Mouse (Mus musculus) adrenal gland, postnatal 25 days (tissue): Measurements from ENCODE around the gene Gm9513. TPM values are rescaled to one million over a fixed set of nuclear protein-coding genes. Genes with fewer than 3 reads are reported as not detected.

Experiments used
- DNase-seq: peaks from one replicate; pipeline ENCODE4 v3.0.0; 2021; ENCODE audit warnings: mixed read lengths
- long read RNA-seq: library from polyadenylated mRNA; stranded (forward); transcript quantifications from one replicate; pipeline ENCODE4 v2.0.0, GENCODE M21; 2021
- total RNA-seq: library from RNA; stranded (reverse); gene quantifications from 2 replicates; pipeline ENCODE4 v1.2.3, GENCODE M21; 2021

Gm9513 gene
- not detected in 2 replicates for total RNA-seq
- long read RNA-seq = 0 reads

GRCm38 (mm10) chr9:36475338-36475737 is at the start of gene Gm9513:
Gm9513 (plus strand) TSS chr9:36475638.
- no peak for DNase-seq

GRCm38 (mm10) chr9:36431584-36431983 is 43.9 kb upstream of the Gm9513 start, which contains the start of gene Gm7257:
Gm7257 (plus strand) TSS chr9:36431884.
- no peak for DNase-seq

DNA sequence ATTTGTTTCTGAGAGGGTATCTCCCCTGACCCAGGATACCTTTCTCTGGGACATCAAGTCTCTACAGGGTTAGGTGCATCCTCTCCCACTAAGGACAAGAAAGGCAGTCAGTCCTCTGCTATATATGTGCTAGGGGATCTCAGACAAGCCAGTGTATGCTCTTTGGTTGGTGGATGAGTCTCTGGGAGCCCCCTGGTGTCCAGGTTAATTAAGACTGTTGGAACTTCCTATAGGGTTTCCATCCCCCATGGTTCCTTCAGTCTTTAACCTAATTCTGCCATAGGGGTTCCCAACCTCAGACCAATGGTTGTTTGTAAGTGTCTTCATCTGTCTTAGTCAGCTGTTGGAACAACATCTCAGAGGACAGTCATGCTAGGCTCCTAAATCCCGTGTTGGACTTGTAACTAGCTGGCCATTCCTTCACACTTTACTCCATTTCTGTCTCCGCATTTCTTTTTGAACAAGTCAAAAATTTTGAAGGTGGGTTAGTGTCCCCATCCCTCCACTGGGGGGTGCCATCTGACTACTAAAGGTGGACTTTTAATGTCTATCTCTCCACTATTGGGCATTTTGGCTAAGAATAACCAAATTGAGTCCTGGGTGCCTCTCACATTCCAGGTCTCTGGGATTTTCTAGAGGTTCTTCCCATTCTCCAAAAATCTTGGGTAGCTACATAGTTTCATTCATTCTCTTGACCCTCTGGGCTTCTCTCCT is 40.2 kb upstream of the Gm9513 start:
- no peak for DNase-seq

DNA sequence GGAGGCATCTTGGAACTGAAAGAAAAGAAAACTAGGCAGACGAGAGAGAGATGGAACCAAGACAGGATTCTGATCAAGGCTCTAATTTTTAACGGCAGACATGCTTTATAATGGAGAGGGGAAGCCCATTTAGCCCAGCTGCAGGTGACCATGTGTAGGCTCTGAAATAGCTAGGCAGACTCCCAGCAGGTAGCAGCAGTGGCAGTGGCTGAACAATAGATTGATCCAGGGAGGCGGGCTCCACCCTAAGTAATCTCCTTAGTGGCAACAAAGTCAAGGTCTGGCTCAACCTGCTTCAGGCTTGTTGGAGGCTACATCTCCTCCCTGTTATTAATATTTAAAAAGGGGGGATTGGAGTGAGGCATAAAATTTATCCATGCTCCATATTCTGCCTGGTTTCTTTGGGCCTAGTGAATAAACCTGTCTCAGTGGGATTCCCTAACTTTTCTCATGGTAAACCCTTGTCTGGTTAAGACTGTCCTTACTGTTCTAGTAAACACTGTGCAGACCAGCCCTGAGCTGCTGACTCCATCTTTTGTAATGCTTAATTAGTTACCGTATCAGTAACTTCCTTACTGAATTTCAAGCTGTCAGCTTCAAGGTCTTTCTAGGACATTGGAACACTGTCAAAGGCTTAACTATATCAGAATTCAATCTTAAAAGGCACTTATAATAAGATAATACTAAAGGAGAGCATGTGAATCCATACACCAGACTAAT is 19.2 kb downstream of the Gm9513 start:
- no peak for DNase-seq

DNA sequence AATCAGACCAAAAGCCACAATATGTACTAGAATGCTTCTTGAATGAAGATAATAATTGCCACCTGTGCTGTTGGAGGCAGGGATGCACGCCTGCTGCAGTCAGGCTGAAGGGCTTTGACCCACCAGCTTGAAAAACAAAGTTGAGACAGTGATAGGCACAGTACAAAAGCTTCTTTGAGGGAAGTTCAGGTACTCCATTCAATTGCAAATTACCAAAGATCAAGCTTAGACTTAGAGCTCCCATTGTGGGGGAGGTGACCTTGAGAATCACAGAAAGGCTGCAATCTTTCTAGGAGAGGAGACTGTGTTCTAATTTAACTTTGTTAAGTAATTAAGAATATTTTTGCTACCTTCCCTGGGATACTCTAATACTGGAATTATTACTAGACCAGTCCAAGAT is 20.4 kb downstream of the Gm9513 start:
- DNase-seq = no peak

- no peak for DNase-seq
Measured at GRCm38 (mm10) chr9:36504211-36504610, 28.8 kb downstream of the Gm9513 start.

Other genes starting within 250 kb of the Gm9513 start
- not detected in 2 replicates for gene Gm7257, start 43.8 kb upstream of the Gm9513 start, total RNA-seq
- gene Gm5615, start 66.3 kb downstream of the Gm9513 start, total RNA-seq = not detected in 2 replicates
- not detected in 2 replicates for gene Gm17689, start 107.0 kb downstream of the Gm9513 start, total RNA-seq
- not detected in 2 replicates for gene A630095E13Rik, start 167.7 kb downstream of the Gm9513 start, total RNA-seq
- not detected in 2 replicates for gene Acrv1, start 217.6 kb downstream of the Gm9513 start, total RNA-seq